Mouse (Mus musculus) lung, postnatal 10 days (tissue): Measurements from ENCODE around the gene Mettl11b.
"Not testable (repeated sequence)": the region's sequence is repeated elsewhere in the genome, so short reads cannot be mapped to it uniquely, and the experiment has no call there.

Source experiments
- DNase-seq: peaks from one replicate; pipeline ENCODE4 v3.0.0; 2021

The Mettl11b gene

DNA sequence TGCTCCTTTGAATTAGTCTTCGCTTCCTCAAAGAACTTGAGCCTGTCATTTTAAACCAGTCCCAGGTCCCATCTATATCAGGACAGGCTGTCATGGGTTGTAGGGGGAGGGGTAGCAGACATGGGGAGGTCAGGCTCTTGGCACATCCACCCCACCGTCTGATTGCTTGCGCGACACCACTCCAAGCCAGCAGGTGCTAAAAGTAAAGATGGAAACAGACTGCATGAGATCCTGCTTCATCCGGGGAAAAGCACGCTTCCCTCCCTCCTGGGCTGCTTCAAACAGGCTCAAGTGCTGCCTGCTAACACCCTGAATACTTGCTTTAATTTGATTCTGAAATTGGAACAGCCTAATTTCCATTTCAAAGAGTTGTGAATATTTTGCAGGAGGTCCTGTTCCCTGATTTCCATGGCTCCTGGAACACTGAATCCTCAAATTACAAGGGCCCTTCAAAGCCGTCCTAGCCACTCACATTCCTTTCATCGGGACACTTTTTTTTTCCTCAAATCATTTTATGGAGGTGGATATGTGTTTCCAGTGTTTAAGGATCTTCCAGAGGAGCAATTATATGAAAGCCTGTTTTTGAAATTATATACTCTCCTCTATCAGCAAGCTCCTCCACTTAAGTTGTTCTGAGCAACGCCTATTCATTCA, at the start of gene Mettl11b:
TSS of gene Mettl11b (minus strand) at position 127 of the 654 bp plus-strand sequence.
- DNase-seq, result peak; percentile 4

DNA sequence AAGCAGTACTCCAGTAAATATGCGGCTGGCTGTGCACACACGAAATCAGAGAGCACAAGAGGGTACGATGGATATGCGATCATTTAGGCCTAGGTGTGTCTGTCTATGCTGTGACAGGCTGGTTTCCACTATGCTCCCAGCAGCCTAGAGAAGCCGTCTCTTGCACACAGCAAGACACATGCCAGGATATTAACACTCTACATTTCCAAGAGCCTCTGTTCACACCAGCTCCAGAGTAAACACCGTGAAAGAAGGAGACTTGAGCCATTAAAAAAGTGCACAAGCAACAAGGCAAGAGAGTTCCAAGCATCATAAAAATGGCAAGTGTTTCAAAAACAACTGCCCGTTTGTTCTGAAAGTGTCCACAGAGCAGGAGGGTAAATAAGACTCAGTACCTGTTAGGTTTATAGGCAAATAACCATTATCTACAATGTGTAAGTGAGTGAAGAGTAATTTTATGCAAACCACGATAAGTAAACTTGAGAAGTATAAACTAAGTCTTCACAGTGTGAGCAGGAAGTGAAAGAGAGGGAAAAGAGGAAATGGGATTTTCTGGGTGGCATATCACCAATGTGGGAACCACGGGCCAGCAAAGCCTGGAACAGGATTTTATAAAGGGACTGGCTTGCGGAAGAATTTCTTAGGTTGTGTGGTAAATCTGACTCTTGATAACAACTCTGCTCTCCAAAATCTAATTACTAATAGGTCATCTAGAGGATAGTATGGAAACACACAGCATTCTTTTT, 32.6 kb upstream of the Mettl11b start:
- DNase-seq, result no peak

DNA sequence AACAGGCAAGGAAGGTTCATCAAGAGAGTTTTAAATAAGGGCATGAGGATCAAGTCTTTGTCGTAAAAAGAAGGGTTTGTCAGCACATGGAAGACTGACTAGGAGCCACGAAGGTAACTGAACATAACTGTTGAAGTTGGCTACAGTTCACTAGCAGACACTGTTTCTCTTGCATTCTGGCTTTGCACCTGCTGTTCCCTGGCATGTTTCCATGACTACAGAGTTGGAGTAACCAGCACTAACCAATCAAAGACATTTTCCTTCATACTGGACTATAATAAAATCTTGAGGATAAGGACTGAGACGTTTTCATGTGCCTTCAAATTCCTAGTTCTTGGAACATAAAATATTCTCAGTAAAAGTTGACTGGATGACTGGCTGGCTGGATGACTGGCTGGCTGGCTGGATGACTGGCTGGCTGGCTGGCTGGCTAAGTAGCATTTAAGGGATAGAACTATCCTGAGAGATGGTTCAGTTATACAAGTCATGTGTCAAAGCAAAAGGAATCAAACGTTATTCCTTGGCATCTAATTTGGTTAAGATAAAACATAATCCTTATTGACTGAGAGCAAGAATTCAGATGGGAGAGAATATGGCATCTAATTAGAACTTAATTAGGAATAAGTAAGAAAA, 26.4 kb upstream of the Mettl11b start:
- no peak for DNase-seq

DNA sequence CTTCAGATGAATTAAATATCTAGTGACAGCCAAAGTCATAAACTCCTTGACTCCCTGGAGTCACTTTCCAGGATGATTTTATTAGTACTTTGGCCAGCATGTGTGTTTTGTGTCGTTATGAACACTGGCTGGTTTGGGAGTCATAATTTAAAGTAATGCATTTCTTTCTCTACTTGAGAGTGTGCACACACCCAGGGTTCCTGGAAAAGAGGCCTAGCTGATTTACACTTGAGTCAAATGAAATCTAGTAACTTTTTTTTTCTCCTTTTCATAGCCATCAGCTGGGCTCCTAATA, 12.2 kb upstream of the Mettl11b start:
- DNase-seq, result no peak

DNA sequence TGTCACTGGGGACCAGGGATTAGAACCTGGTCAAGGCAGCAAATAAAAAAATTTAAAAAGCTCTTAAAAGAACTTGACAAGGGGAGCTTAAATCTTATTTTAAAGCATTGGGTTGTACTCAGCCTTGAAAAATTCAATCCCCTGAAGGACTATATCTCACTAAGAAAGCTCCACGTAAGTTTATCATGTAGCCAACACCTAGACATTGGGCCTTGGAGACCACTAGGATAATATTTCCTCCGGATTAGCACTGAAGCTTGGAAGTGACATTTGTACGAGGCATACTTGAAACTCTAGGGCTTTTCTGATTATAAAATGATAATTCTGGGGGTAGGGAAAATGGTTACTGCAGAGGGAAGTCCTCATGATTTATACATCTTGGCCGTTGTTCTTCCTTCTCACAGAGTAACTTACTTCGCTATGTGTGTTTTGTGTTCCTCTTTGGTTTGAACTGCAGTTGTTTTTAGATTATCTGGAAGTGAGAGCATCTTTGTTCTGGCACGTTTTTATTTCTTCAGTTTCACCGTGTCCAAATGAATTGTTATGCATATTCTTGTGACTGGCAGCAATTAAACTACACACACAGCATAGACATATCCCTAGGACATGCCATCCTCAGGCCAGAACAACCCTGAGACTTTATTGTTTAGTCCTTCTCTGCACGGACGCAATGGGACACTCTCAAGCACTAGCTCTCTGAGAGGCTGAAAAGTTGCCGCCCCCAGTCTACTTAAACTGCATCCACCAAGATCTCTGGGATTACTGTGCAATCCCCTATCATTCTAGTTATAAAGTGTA, 11.6 kb upstream of the Mettl11b start:
- DNase-seq, result no peak

DNA sequence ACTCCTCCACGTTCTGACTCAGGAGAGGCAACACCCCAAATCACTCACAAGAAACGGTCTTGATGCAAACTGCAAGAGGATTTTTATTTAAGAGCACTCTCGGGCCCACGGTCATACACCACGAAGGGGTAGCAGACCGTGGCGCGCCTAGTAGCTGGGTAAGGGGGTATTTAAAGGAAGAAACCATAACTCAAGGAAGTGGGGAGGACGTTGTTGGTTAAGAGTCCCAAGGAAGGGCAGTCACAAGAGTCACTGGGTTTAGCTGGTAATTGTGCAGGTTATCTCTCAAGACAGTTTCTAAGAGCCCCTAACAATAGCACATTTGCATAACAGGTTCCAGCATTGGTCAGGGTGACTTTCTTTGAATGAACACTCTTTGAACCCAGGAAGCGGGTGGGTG, 6.1 kb upstream of the Mettl11b start:
- DNase-seq, result not testable (repeated sequence)

DNA sequence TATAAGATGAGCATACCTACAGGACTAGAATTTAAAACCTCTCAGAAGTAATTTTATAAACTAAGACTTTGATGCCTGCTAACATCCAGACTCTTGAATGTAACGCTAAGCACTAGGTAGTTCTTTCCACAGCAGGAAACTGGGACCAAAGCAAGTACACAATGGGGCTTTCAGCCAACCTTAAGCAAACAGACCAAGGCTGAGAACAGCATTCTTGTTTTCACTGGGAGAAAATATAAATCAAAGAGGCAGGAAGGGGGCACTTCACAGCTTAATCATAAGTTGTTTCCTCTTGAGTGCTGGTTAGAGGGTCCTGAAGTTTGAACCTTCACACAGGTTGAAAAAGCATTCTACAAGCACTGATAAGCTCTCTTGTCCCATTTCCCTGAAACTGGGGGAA, 1.1 kb downstream of the Mettl11b start:
- no peak for DNase-seq

DNA sequence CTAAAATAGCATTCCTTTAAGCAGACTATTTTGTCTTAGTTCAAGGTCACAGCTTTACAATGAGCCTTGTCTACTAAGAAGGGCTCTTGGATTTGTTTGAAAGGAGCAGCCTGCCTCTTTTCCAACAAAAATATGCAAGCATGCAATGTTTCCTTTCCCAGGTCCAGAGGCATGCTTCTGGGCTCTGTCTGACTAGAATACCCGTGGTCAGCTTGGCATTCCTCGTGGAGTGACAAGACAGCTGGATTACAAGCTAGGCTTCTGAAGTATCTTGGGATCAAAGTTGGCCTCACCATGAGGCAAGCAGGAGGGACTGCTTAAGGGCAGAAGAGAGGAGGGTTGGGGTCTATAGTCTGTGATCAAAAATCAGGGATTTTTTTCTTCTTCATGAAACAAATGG, 16.4 kb downstream of the Mettl11b start:
- DNase-seq, result no peak

DNA sequence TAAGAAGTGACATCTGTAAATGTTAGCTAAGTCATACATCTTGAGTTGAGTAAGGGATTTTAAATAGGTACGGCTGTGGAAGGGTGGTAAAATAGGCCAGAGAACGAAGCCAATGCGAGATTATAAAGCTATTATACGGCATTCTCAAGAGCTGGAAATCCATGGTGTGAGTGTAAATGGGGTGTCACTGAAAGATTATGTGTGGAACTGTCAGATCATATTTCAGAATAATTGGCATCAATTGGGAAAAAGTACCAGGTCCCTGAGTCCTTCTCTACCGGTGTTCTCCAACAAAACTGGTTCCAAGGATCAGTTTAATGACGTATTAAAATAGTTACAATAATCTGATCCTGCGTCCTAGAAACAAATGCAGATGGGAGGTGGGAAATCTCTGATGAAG, 24.5 kb downstream of the Mettl11b start:
- DNase-seq, result no peak

DNA sequence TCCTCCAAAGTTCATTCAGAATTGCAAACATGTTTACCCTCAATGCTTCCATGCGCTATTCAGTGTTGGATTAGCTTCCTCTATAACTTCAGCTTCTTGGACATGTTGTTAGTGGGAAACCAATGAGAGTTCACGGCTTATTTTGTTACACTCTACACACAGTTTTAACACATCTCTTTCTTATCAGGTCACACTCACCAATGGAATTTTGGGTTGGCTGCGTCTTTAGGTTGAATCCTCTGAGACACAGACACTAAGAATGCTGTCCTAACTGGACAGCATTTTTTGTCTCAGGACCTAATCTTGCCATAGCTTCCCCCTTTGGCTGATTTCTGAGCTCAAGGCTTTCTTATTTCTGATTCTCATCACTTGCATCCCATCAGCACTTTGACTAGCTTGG, 25.3 kb downstream of the Mettl11b start:
- no peak for DNase-seq

DNA sequence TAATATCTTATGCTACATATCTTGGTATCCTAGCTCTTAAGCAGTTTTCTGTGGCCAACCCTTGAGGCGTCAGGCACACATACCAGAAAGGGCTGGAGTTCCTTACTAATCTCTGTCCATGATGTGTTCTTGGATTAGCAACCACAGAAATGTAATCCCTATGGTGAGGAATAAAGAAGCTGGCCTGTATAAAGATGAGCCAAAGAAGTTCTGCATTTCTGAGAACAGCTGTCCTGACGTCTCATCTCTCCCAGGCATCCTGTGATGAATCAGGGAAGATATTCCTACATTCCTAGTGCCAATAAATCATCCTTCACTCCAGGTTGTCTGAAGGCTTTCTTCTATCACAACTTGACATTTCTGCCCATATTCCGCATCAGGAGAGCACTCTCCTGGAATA, 33.2 kb downstream of the Mettl11b start:
- no peak for DNase-seq

DNA sequence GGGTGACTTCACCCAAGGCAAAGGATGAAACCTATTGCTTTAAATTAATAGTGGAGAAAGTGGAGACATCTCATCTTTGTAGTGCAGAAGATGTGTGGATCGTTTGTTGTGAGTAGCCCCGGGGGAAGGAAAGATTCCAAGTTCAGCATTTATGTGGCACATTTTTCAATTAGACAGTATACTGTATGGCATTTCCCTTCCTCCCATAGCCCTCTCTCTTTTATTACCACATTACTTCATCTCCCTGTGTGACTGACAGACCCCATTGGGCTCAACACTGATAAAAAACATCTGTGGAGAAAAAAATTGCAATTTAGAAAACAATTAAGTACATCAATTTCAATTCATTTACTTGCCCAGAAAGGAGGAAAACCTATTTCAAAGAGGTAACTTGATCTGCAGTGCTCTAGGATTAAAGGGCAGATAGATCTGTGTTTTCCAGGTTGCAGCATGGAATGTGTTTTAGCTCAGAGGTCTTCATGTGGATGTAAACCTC, 42.0 kb downstream of the Mettl11b start:
- no peak for DNase-seq

DNA sequence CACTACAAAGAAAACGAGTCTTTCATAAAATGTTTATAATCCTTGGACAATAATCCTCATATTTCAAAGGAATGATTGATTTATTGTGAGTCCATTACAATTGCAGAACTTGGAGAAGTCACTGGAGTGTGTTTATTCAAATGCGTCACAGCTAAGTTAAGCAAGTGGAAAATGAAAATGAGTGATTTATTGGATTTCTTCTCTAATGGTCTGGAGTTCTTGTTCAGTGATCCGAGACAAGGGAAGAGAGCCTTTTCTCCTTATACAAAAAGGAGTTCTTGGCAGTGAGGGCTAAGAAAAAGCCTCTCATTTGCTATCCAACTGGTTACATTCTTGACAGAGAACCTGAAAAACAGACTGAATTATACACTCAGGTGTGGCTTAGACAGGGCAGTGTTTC, 42.9 kb downstream of the Mettl11b start:
- no peak for DNase-seq

DNA sequence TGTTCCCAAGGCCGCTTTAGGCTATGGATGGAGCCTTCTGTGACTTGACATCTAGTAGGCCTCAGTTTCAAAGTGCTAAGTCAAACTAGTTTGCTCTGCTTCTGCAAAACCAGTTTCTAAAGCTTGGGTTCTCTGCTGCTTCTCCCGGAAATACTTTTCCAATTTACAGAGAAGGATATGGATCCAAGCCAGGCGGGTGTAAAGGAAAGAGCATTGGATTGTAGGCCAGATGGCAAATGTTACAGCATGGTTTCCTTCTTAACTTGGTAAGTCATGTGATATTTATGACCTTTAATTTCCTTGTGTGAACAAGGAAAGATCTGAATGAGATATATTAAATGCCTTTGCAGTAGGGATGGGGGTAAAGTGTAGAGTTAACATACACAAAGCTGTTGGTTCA, 52.2 kb downstream of the Mettl11b start:
- no peak for DNase-seq

DNA sequence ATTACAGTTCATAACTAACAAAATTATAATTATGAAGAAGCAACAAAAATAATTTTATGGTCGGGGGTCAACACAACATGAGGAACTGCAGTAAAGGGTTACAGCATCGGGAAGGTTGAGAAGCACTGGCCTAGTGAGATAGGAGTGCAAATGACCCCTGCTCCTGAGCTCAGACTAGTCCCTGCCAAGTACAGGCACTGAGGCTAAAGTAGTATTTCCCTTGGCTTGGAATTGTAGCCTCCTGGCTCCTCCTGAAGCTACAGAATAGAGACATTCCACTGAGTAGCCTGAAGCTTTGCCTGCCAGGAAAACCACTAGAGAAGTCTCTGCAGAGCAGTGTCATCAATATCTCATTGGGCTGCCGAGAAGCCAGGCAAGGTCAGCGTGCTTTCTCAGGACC, 53.7 kb downstream of the Mettl11b start:
- DNase-seq, result no peak

DNA sequence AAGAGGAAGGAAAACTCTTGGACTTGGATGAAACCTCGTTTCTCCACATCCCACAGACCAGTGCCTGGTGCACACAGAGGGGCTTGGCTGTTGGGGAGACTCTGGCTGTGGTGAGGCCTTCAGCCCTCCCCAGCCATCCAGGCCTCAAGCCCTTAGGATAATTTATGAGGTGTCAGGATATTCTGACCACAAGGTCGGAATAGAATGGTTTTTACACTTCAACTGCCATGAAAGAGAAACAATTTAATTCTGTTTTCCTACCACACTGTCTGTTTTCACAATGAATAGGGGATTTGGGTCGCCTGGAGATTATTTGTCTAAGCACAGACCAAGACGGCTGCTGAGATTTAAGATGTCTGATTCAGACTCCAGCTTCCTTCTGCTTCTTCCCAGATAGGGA, 54.3 kb downstream of the Mettl11b start:
- no peak for DNase-seq

DNA sequence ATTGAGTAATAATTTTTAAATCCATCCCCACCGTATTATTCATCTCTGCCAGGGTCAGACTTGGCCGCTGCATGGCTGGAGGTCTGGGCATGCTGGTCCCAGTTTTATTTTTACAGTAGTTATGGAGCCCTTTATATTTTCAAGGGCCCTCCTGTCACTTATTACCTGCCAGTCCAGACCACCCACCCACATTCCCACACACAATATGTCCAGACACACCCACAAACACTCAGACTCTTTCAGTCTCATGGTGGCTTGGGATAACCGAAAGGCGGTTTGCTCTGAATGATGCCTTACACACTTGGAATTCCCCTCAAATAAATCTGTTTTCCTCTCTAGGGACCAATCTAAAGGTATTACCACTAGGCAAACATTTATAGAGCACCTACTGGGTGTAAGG, 55.1 kb downstream of the Mettl11b start:
- no peak for DNase-seq

DNA sequence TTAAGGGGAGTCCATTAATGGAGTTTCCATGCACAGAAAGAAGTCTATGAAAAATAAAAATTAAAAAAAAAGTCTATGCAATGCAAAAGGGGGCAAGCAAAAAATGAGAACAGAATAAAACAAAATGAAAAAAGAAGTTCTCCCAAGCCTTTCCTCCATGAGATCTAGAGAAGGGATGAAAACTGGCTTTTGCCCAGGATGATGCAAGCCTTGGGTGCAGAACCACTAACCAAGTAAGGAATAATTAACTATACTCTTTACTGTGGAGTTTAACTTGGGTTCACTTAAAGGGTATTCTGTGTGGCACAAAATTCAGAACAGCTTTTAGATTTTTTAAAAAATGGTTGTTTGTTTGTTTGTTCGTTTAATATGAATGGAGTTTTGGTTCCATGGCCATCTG, 62.6 kb downstream of the Mettl11b start:
- DNase-seq, result no peak

DNA sequence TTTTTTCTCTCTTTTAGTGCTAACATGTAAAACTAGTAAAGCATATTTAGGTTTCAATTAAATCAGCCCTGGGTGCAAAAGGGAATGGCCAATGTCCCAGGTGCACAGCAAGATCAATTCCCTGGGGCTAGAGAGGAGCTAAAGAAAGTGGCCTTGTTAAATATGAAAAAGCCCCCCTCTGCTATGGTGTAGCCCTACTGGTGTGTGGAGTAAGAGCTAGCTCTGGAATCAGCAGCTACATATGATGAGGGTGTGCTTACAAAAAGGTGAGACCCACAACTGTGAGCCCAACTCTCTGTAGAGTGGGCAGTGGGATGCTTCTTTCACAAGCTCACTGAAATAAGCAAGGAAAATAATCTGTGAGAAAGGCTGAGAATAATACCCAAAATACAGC, 66.5 kb downstream of the Mettl11b start:
- DNase-seq, result no peak

DNA sequence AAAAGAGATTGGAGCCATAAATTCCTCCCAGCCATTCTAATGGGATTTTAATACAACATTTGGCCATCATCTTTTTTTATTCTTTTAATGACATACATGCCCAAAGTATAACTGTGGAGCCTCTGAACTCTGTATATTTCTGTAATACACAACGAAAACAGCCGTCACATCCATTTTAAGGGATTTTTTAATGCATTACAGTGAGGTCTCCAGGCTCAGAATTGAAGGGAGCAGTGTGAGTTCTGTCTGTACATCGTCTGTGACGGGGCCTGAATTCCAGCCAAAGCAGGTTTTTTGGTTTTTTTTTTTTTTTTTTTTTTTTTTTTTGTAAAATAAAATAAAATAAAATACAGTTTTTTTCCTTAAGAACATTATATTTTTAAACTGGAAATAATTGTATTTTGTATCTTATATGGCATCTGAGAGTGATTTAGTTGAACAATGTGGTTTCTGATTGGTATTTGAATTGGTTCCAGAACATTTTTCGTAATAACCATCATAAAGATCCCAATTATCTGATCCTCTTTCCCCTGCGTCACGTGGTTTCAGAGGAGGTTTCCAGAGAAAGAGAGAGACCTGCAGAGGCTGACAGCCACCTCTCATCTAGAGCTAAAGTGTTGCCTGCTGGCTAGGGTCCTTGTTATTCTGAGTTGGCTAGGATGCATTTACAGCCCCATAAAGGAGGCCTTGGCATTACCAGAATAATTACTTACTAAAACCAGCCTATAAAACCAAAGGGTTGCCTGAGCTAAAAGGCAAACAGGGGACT, 67.1 kb downstream of the Mettl11b start:
- DNase-seq, result no peak

DNA sequence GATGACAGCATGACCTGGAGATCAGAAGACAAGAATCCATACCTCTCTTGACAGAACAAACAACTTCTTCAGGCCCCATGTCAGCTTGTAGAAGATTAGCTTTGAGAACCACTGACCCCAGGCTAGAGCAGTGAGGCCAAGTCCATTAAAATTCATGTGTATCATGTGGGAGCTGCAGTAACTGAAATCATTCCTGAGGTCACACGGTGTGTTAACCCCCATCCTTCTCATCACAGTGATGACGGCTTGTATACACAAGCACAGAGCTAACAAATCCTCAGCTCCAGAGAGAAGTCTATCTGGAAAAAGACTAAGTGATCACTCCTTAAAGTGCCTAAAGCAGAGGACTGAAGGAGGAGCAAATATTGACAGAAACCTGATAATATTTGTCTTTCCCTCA, 68.0 kb downstream of the Mettl11b start:
- no peak for DNase-seq

DNA sequence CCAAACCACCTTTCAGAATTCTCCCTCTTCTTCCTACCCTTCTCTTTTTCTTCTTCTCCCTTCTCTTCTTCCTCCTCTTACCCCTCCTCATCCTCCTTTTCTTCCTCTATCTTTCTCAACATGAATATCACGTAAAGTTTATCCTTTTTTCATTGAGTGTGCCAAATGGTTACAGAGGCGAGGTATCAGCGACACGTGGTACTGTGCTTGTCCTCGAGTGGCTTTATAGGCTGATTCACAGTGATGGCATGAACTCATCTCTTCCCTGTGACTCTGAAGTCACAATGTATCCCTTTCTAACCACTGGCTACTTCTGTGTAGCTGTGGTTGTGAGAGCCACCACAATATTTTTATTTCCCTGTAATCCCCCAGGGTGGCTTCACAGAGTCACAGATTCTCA, 68.6 kb downstream of the Mettl11b start:
- DNase-seq, result no peak
